Mouse (Mus musculus): ENCODE data around the gene Gbf1. TPM values are rescaled to one million over a fixed set of nuclear protein-coding genes. Genes with fewer than 3 reads are reported as not detected.

Gbf1 gene
- polyA plus RNA-seq, 1 experiment from 2014 or later = 54.1 TPM

GRCm38 (mm10) chr19:46324366-46324765 is 172.1 kb downstream of the Gbf1 start:
- no peak for ATAC-seq (ENCODE audit: insufficient number of reproducible peaks, low FRiP score)
- no peaks in the 10 kb centered on the region for H3K9me3 ChIP-seq (replicated peaks)
- no peak overlapping the region for H3K9ac ChIP-seq
- WGBS = 50% methylated on average over 11 of the region's 11 CpGs
- H3K27me3 ChIP-seq (replicated peaks) = peaks cover 83% of the 10 kb centered on the region
- no peak overlapping the region for H3K4me3 ChIP-seq
- no peaks in the 10 kb centered on the region for H3K36me3 ChIP-seq
- H3K27ac ChIP-seq (ENCODE audit: poor library complexity, severe bottlenecking) = no peak overlapping the region
- no peak overlapping the region for H3K4me2 ChIP-seq
- H3K4me1 ChIP-seq (replicated peaks) = peaks cover 21% of the 10 kb centered on the region

GRCm38 (mm10) chr19:46324918-46325317 is 172.6 kb downstream of the Gbf1 start:
- Histone ChIP-seq H3K36me3 (no peaks in the 10 kb centered on the region), H3K4me2 (no peak overlapping the region), H3K4me1 (replicated peaks) (peaks cover 22% of the 10 kb centered on the region), H3K9ac (no peak overlapping the region), H3K4me3 (no peak overlapping the region), H3K27ac (ENCODE audit: poor library complexity, severe bottlenecking) (no peak overlapping the region), H3K27me3 (replicated peaks) (peaks cover 77% of the 10 kb centered on the region), H3K9me3 (replicated peaks) (no peaks in the 10 kb centered on the region)
- no peak for ATAC-seq (ENCODE audit: insufficient number of reproducible peaks, low FRiP score)
- 51% methylated on average over 5 of the region's 5 CpGs for WGBS

- Histone ChIP-seq H3K4me1 (replicated peaks) (peaks cover 22% of the 10 kb centered on the region), H3K9me3 (replicated peaks) (no peaks in the 10 kb centered on the region), H3K9ac (no peak overlapping the region), H3K36me3 (peaks cover 9% of the 10 kb centered on the region), H3K27ac (ENCODE audit: poor library complexity, severe bottlenecking) (no peak overlapping the region), H3K4me2 (peak overlapping the region; percentile 99), H3K27me3 (replicated peaks) (peaks cover 65% of the 10 kb centered on the region), H3K4me3 (0 out of 2 replicates have a peak overlapping the region, but pooled peaks have one; percentile 28)
- ATAC-seq (ENCODE audit: insufficient number of reproducible peaks, low FRiP score) = no peak
- 5% methylated on average over 29 of the region's 29 CpGs for WGBS
These were observed 173.9 kb downstream of the Gbf1 start for GRCm38 (mm10) chr19:46326019-46326755.

GRCm38 (mm10) chr19:46326756-46327305 is 174.5 kb downstream of the Gbf1 start, which contains the start of gene Psd:
TSS of gene Psd (minus strand) at chr19:46327156.
- Histone ChIP-seq H3K27me3 (replicated peaks) (peaks cover 58% of the 10 kb centered on the region), H3K4me1 (replicated peaks) (peaks cover 22% of the 10 kb centered on the region), H3K9ac (peak within 1 kb of the TSS; percentile 84), H3K36me3 (peaks cover 13% of the 10 kb centered on the region), H3K9me3 (replicated peaks) (no peaks in the 10 kb centered on the region), H3K4me2 (peak within 1 kb of the TSS; percentile 99), H3K27ac (ENCODE audit: poor library complexity, severe bottlenecking) (peak within 1 kb of the TSS; percentile 70; the same call in 1 of the 2 replicates), H3K4me3 (peak within 1 kb of the TSS; percentile 81)
- ATAC-seq (ENCODE audit: insufficient number of reproducible peaks, low FRiP score) = no peak
- WGBS = under 1% methylated on average over 35 of the region's 35 CpGs

GRCm38 (mm10) chr19:46327531-46328064 is 175.3 kb downstream of the Gbf1 start:
- H3K36me3 ChIP-seq = peaks cover 18% of the 10 kb centered on the region
- no peaks in the 10 kb centered on the region for H3K9me3 ChIP-seq (replicated peaks)
- no peak overlapping the region for H3K27ac ChIP-seq (ENCODE audit: poor library complexity, severe bottlenecking)
- H3K4me1 ChIP-seq (replicated peaks) = peaks cover 22% of the 10 kb centered on the region
- 27% methylated on average over 14 of the region's 14 CpGs for WGBS
- H3K9ac ChIP-seq = peak overlapping the region; percentile 84; the same call in 1 of the 2 replicates
- ATAC-seq (ENCODE audit: insufficient number of reproducible peaks, low FRiP score) = no peak
- H3K27me3 ChIP-seq (replicated peaks) = peaks cover 50% of the 10 kb centered on the region
- H3K4me3 ChIP-seq = peak overlapping the region; percentile 81
- peak overlapping the region; percentile 99 for H3K4me2 ChIP-seq

- H3K4me3 ChIP-seq = peak within 1 kb of the TSS; percentile 81
- peak; percentile 88 for ATAC-seq (ENCODE audit: insufficient number of reproducible peaks, low FRiP score)
These were observed 176.0 kb downstream of the Gbf1 start, which contains the start of gene Fbxl15 for GRCm38 (mm10) chr19:46328081-46329030. TSS of gene Fbxl15 (plus strand) at chr19:46328184.

GRCm38 (mm10) chr19:46329031-46329641 is 176.8 kb downstream of the Gbf1 start:
- Histone ChIP-seq H3K9me3 (replicated peaks) (no peaks in the 10 kb centered on the region), H3K4me1 (replicated peaks) (peaks cover 22% of the 10 kb centered on the region), H3K4me2 (peak overlapping the region; percentile 99), H3K27ac (ENCODE audit: poor library complexity, severe bottlenecking) (no peak overlapping the region), H3K36me3 (peaks cover 18% of the 10 kb centered on the region), H3K9ac (peak overlapping the region; percentile 84), H3K27me3 (replicated peaks) (peaks cover 35% of the 10 kb centered on the region), H3K4me3 (peak overlapping the region; percentile 81)
- 1% methylated on average over 54 of the region's 54 CpGs for WGBS
- peak; percentile 10 for ATAC-seq (ENCODE audit: insufficient number of reproducible peaks, low FRiP score)

More at GRCm38 (mm10) chr19:46328081-46329030, 176.0 kb downstream of the Gbf1 start, which contains the start of gene Fbxl15:
- WGBS = under 1% methylated on average over 81 of the region's 81 CpGs
- Histone ChIP-seq H3K9ac (peak within 1 kb of the TSS; percentile 84), H3K27ac (ENCODE audit: poor library complexity, severe bottlenecking) (peak within 1 kb of the TSS; percentile 70), H3K4me2 (peak within 1 kb of the TSS; percentile 99), H3K4me1 (replicated peaks) (peaks cover 22% of the 10 kb centered on the region), H3K9me3 (replicated peaks) (no peaks in the 10 kb centered on the region), H3K36me3 (peaks cover 18% of the 10 kb centered on the region), H3K27me3 (replicated peaks) (peaks cover 43% of the 10 kb centered on the region)

GRCm38 (mm10) chr19:46329951-46330350 is 177.6 kb downstream of the Gbf1 start:
- no peak overlapping the region for H3K27ac ChIP-seq (ENCODE audit: poor library complexity, severe bottlenecking)
- H3K9me3 ChIP-seq (replicated peaks) = no peaks in the 10 kb centered on the region
- H3K9ac ChIP-seq = no peak overlapping the region
- H3K36me3 ChIP-seq = peaks cover 18% of the 10 kb centered on the region
- peaks cover 27% of the 10 kb centered on the region for H3K27me3 ChIP-seq (replicated peaks)
- 4% methylated on average over 16 of the region's 16 CpGs for WGBS
- peaks cover 22% of the 10 kb centered on the region for H3K4me1 ChIP-seq (replicated peaks)
- peak; percentile 19; the same call in 1 of the 2 replicates for ATAC-seq (ENCODE audit: insufficient number of reproducible peaks, low FRiP score)
- no peak overlapping the region for H3K4me3 ChIP-seq
- H3K4me2 ChIP-seq = peak overlapping the region; percentile 18; the same call in 1 of the 2 replicates

- no peak for ATAC-seq (ENCODE audit: insufficient number of reproducible peaks, low FRiP score)
- Histone ChIP-seq H3K9me3 (replicated peaks) (no peaks in the 10 kb centered on the region), H3K4me1 (replicated peaks) (peaks cover 22% of the 10 kb centered on the region), H3K27me3 (replicated peaks) (peaks cover 20% of the 10 kb centered on the region), H3K4me3 (no peak overlapping the region), H3K9ac (no peak overlapping the region), H3K4me2 (no peak overlapping the region), H3K27ac (ENCODE audit: poor library complexity, severe bottlenecking) (no peak overlapping the region), H3K36me3 (peaks cover 18% of the 10 kb centered on the region)
- WGBS = 85% methylated on average over 12 of the region's 12 CpGs
These were observed 178.4 kb downstream of the Gbf1 start for GRCm38 (mm10) chr19:46330696-46331095.

GRCm38 (mm10) chr19:46331326-46331725 is 179.0 kb downstream of the Gbf1 start:
- H3K36me3 ChIP-seq = peaks cover 18% of the 10 kb centered on the region
- no peaks in the 10 kb centered on the region for H3K9me3 ChIP-seq (replicated peaks)
- H3K4me1 ChIP-seq (replicated peaks) = peaks cover 22% of the 10 kb centered on the region
- no peak overlapping the region for H3K9ac ChIP-seq
- no peak overlapping the region for H3K4me3 ChIP-seq
- H3K27me3 ChIP-seq (replicated peaks) = peaks cover 13% of the 10 kb centered on the region
- WGBS = 89% methylated on average over 14 of the region's 14 CpGs
- H3K4me2 ChIP-seq = no peak overlapping the region
- no peak for ATAC-seq (ENCODE audit: insufficient number of reproducible peaks, low FRiP score)
- no peak overlapping the region for H3K27ac ChIP-seq (ENCODE audit: poor library complexity, severe bottlenecking)
